Mouse (Mus musculus) embryonic stem cell, embryonic (primary cell): ENCODE measurements at regions not wholly inside any gene's neighbourhood (a gene's known extent, or its start where the extent isn't known, plus 50 kb on each side); places are given as distances from the start of the nearest gene placed in this dataset.

Experiments used
- CTCF ChIA-PET, 4 experiments: fragments of 300-600 bp in 2 of 4; fragments of 350-600 bp in 2 of 4; sonication (Branson Sonifier 250); formaldehyde crosslinking; loops; one replicate each; lab custom pipeline; 2022; ENCODE audit warnings: inconsistent platforms in 2 of 4; lab: Charles Lee
- POLR2A ChIA-PET, 4 experiments: fragments of 300-600 bp in 2 of 4; fragments of 350-600 bp in 2 of 4; sonication (Branson Sonifier 250); formaldehyde crosslinking; loops; one replicate each; lab custom pipeline; 2022; ENCODE audit warnings: antibody characterized with exemption in 4 of 4, inconsistent platforms in 1 of 4; lab: Charles Lee

DNA sequence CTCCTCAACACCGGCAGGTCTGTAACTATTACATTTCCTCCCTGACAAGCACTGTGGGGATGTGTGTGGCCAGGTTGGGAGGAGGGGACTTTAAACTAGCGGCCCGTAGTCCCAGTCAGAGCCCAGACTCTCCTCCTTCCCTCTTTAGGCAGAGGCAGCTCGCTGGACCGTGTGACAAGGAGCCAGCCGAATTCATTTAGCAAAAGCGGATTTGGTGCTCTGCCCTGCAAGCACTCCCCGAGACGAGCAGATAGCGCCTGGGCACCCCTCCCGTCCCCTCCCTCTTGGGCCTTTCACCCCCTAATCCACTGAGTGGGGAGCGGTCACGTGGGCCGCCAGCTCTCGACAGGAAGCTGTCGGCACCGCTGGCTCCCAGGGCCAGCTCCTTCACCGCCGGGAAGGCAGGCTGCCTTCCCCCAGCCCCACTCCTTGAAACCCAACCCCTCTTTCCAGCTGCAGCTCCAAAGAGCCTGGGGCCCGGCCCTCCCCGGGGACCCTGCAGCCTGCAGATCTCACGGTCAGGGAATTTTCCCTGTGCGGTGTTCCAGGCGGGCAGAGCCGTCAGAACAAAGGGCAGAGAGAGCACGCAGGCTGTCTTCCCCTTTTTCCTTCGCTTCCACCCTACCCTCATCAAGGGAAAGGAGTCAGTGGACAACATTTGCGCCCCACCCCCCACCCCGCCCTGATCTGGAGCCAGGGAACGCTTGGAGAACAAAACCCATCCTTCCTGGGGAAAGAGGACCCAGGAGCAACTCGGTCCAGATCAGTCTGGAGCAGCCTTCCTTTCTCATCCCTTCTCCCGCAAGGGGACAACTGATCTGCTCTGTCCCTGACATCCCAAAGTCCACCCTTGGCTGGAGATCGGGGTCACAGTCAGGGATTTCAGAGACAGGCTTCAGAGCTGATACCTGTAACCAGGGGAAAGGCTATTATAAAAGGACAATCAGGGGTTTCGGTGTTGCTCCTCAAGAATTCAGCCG lies 106.4 kb downstream of the Ephb3 start:
- POLR2A ChIA-PET: interaction anchor here in 3 of 4 experiments (0.6 to 2.0 kb wide), 18 partner anchors 10 to 813 kb away, joined by 3 to 8 read pairs (median 3); partner anchors contain the start of genes Eif2b5 (in 1 of the 3) and Ephb3 (in 1 of the 3)
- CTCF ChIA-PET: interaction anchor here in 2 of 4 experiments (0.7 to 3.5 kb wide), 6 partner anchors 9 to 84 kb away, joined by 3 to 16 read pairs (median 4); no protein-coding TSS in a partner anchor

DNA sequence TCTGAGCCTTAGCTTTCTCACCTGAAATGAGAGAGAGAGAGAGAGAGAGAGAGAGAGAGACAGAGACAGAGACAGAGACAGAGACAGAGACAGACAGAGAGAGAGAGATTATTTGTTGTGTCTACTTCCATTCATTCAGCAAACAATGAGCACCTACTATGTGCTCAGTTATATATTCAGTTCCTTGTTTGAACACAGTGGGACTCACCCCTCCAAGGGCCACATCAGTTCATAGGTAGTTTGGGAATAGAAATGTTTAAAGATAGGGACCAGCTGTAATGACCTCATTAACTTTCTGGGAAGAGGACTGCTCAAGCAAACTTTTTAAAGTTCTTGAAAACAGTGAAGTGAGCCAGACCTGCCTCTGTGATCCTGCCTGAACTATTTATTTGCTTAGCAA lies 107.2 kb downstream of the Ephb3 start:
- POLR2A ChIA-PET: interaction anchor here in 2 of 4 experiments (1.2 to 1.9 kb wide), 6 partner anchors 16 to 70 kb away, joined by 3 to 8 read pairs (median 5); no protein-coding TSS in a partner anchor
- CTCF ChIA-PET: interaction anchor here in 2 of 4 experiments (1.0 to 3.5 kb wide), 3 partner anchors 66 to 81 kb away, joined by 3 to 16 read pairs (median 4); no protein-coding TSS in a partner anchor

DNA sequence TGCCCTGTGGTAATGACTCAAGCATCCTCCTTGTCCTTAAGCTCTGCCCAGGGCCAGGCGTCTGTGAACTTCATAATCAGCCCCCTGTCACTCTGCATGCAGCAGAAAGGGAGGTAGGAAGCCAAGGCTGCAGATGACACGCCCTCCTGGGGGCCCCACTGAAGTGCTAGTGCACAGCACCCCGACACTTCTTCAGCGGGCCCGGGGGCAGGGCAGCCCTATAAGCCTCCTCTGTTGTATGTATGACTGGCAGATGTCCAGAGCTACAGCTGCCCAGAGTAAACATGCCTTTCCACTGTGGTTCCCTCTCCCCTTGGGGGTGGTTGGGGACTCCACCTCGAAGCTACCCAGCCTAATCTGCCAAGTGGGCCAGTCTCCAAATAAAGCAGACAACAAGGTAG lies 107.2 kb upstream of the Vps8 start:
- ChIA-PET POLR2A (interaction anchor here in 2 of 4 experiments (1.4 to 2.1 kb wide), 2 partner anchors 10 to 20 kb away, joined by 3 to 5 read pairs; no protein-coding TSS in a partner anchor), CTCF (interaction anchor here in 2 of 4 experiments (0.5 to 0.6 kb wide), 2 partner anchors 34 to 117 kb away, joined by 3 to 5 read pairs; no protein-coding TSS in a partner anchor)

DNA sequence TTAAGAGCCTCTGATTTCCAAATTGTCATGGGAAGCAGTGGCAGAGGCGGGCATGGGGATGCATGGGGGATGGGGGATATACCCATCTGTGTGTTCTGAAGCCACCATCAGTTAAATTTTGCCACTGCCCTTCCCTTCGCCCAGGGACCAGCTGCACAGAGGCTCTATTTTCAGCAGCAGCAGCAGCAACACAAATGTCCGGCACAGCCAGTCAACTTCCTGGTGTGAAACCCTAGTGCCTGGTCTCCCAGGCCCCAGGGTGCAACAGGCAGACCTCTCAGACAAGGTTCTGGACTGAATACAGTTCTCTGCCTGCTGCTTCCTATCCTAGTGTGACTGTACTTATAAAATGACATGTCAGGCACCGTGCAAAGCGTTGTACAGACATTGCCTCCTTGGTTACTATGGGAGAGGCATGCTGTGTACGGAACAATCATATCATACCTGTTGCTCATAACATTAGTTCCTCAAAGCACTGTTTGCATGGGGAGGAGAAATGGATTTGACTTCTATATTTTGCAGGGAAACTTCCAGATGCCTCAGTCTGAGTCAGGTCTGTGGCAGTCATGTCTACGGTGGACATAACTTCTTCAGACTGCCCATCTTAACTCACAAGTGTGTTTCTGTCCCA lies 104.8 kb upstream of the Vps8 start:
- POLR2A ChIA-PET: interaction anchor here in 1 of 4 experiments (2.7 kb wide), 1 partner anchor 14 kb away, joined by 8 read pairs; no protein-coding TSS in a partner anchor
- CTCF ChIA-PET: interaction anchor here in 3 of 4 experiments (0.5 to 4.4 kb wide), 3 partner anchors 74 to 666 kb away, joined by 4 to 19 read pairs (median 6); no protein-coding TSS in a partner anchor

DNA sequence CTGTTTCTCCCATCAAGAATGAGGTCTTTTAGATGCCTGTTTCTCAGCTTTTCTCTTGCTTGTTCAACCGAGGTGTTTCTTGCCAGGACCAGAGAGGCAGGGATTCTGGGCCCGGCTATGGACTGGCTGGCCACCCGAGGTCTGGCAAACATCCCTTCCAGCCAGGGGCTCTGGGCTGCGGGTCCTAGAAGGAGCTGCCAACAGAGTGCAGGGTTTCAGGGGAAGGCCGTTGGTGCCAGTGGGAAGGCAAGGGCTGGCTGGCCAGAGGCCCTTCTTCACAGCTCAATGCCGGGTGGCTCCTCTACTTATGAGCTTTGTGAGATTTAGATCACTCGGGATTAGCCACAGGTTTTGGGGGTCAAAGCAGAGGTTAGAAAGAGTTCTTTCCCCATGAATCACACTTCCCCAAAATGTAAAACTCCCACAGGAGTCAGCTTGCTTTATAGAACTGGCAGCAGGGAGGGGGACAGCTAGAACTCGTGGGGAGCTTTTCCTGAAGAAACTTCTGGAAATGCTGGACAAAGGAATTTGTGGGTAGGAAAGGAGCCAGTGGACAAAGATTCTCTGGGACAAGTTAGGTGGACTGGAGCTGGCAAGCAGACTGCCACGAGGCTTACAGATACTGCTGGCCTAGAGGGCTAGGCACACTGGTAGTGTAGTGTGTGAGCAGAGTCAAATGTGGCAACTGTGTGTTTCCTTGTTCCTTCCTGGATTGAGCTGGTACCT lies 104.1 kb upstream of the Vps8 start:
- CTCF ChIA-PET: interaction anchor here (0.5 to 4.4 kb wide), 4 partner anchors 73 to 666 kb away, joined by 4 to 19 read pairs (median 6); no protein-coding TSS in a partner anchor

DNA sequence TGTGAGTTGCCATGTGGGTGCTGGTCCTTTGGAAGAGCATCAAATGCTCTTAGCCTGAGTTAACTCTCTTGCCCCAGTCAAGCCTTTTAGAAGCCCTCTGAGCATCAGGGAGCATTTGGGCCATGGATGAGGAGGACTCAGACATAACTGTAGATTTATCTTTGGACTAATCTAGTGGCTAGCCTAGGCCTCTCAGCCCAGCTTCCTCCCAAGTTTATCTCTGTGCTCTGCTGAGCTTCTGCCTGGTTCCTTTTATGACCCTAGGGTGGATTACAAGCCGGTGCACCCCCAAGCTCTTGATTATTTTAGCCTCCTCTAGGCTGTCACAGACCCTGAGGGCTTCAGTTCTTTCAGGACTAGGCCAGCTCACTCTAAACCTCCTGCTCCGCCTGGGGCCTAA lies 102.6 kb upstream of the Vps8 start:
- ChIA-PET CTCF (interaction anchor here in 2 of 4 experiments (1.4 to 4.4 kb wide), 2 partner anchors 72 kb away, joined by 5 to 19 read pairs; no protein-coding TSS in a partner anchor), POLR2A (interaction anchor here in 2 of 4 experiments (0.9 to 2.7 kb wide), 3 partner anchors 10 to 25 kb away, joined by 3 to 8 read pairs (median 3); no protein-coding TSS in a partner anchor)

More for the DNA sequence above, 104.1 kb upstream of the Vps8 start:
- POLR2A ChIA-PET: interaction anchor here in 2 of 4 experiments (0.9 to 2.7 kb wide), 3 partner anchors 13 to 114 kb away, joined by 3 to 8 read pairs (median 3); partner anchors contain the start of gene Ephb3 (in 2 of the 2)

DNA sequence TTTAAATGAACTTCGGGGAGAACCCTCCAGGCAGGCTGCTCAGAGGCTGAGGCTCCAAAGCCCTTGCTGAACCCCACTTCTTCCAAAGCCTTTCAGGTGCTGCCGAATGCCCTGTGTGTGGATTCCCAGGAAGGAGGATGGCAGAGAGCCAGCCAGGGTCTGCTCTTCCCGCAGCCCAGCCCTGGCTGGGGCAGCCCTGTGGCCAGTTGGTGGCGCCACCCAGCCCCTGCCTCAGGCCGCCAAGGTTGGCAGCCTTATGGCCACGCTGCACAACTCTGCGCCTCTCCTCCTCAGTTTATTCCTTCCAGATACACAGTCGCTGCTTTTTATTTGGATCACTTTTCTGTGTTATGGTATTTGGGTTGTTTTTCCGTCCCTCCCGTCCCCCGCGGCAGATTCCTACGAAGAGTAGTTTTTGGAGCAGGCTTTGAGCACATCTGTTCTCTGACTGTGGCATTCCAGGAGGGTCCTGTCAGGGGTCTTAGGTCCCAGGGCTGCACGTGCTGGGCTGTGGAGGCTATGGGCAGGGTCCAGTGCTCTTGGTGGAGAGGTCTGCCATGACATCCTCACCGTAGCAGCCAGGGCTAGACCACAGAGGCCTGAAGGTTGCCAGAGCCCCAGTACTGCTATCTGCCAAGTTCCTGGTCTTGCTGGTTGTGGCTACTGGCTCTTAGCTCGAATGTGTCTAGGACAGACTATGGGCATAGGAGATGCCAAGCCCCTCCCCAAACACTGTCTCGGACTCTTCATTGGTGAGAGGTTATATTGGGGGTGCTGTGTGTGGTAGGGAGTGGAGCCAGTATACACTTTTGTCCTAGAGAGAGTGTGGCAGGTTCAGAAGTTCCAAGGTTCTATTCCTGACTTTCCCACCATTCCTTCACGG lies 101.5 kb upstream of the Vps8 start:
- ChIA-PET POLR2A (interaction anchor here in 1 of 4 experiments (1.3 kb wide), 1 partner anchor 11 kb away, joined by 3 read pairs; no protein-coding TSS in a partner anchor), CTCF (interaction anchor here in 2 of 4 experiments (0.8 to 1.7 kb wide), 3 partner anchors 46 to 71 kb away, joined by 3 to 11 read pairs (median 5); no protein-coding TSS in a partner anchor)

DNA sequence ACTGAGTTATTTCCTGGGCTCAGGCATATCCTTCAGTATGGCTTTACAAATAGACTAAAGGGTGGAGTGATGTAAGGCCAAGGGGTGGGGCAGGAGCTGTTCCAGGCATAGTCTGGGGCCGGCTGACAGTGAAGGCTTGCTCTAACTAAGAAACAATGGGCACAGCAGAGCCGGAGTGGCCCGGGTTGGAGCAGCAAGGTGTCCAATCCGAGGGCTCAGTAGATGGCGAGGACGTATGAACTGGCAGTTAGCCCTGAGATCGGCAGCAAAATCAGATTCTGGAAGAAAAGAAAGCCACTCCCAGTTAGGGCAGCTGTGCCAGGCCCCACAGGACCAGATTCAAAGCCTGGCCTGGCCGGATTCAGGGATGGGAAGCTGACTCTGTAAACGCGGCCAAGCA lies 100.5 kb upstream of the Vps8 start:
- ChIA-PET CTCF (interaction anchor here in 2 of 4 experiments (0.8 to 1.7 kb wide), 3 partner anchors 45 to 118 kb away, joined by 3 to 11 read pairs (median 3); partner anchors contain the start of gene Ephb3 (in 1 of the 2)), POLR2A (interaction anchor here in 3 of 4 experiments (0.6 to 1.3 kb wide), 4 partner anchors 10 to 760 kb away, joined by 3 read pairs; no protein-coding TSS in a partner anchor)

DNA sequence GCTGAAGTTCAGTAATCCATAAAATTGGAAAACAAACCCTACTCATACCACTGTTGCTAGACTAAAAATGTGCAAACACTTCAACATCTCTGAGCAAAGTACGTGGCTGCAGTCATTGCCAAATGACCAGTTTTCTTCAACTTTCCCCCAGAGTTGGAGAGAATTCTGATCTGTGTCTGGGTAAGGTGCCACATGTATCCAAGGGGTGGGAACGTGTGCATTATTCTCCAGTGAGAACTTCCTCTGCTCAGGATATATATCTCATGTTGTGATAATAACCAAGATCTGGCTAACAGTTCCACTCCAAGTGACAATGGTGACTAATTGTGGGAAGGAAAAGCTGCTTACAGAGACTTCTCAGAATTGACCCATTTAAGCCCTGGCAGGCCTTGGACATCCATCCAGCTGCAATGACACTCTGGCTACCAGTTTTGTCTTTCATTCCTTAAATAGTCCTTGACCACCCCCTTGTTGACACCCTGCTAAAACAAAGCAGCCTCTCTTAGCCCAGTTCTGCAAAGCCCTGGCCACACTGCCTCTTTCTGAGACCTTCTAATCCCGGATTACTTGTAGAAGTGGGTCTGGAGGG lies 99.4 kb upstream of the Vps8 start:
- ChIA-PET CTCF (interaction anchor here in 1 of 4 experiments (1.7 kb wide), 1 partner anchor 69 kb away, joined by 11 read pairs; no protein-coding TSS in a partner anchor), POLR2A (no interaction called here)

DNA sequence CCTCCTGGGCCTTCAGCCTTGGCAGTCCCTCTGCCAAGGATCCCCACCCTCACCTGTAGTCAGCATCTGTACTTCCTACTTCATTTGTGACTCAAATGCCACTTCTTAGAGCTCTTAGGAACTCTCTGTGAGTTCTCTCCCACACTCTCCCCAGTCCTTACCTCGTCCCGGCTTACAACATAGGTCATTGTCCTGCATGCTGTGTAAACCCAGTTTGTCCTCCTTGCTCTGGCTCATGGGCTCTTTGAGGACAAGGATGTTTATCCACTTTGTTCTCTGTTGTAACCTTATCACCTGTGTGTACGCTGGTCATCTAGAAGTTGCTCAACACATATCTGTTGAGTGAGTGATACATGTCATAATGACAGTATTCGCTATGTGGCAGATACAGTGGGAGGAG lies 94.9 kb upstream of the Vps8 start:
- POLR2A ChIA-PET: interaction anchor here in 2 of 4 experiments (0.5 to 2.1 kb wide), 3 partner anchors 18 to 106 kb away, joined by 3 to 4 read pairs (median 3); no protein-coding TSS in a partner anchor
- CTCF ChIA-PET: no interaction called here

DNA sequence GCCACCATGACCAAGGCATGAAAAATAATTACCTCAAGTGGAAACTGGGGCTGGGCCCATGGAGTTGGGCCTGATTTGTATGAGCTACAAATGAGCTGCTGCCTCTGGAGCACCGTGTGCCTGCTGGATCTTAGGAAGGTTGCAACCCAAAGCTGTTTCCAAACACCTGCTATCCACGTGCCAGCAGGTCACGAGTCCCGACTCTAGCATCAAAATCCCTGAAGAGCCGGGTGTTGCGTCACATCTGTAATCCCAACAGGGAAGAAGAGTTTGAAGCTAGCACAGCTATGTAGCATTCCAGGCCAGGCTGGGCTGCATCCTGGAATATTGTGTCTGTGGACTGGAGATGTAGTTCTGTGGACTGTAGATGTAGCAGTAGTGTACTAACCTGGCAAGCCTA lies 93.7 kb upstream of the Vps8 start:
- POLR2A ChIA-PET: interaction anchor here in 3 of 4 experiments (0.7 to 2.4 kb wide), 3 partner anchors 53 to 63 kb away, joined by 3 to 7 read pairs (median 4); no protein-coding TSS in a partner anchor
- CTCF ChIA-PET: interaction anchor here in 1 of 4 experiments (1.5 kb wide), 1 partner anchor 63 kb away, joined by 4 read pairs; no protein-coding TSS in a partner anchor

DNA sequence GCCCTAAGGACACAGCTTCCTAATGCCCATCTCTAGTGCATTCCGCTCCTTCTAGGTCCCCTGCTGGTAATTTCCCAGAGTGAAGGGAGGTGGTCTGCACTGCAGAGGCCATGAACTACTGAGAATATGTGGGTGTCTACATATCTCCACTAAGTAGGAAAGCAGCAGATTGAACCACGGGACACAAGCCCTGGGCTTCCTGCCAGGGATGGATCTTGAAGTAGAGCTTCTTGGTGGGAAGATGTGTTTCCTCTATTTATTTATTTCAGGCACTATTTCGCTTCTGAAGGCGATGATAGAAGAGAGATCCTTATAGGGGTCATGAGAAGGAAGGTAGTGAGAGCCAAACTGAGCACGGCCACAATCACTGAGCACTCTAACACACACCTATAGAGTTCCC lies 91.7 kb upstream of the Vps8 start:
- CTCF ChIA-PET: interaction anchor here in 1 of 4 experiments (0.7 kb wide), 1 partner anchor 86 kb away, joined by 3 read pairs; no protein-coding TSS in a partner anchor

DNA sequence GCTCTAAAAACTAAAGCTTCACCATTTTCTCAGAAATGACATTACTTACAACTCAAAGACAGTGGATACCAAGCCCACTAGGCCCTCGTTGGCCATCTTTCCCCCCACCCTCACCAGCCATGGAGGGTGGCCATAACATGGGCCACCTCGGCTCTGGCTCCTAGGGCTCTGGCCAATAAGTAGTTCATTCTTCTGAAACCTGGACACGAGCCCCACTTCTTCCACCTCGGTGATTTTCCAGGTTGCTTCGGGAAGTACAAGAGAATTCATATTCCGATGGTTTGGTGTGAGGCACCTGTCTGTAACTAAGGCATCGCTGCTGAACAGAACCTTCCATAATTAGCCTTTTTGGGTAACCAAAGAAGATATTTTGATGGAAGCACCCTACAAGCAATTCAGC lies 90.5 kb upstream of the Vps8 start:
- ChIA-PET CTCF (interaction anchor here in 1 of 4 experiments (1.0 to 1.2 kb wide), 2 partner anchors 61 to 87 kb away, joined by 3 read pairs; no protein-coding TSS in a partner anchor), POLR2A (interaction anchor here in 3 of 4 experiments (0.7 to 2.5 kb wide), 11 partner anchors 8 to 128 kb away, joined by 3 to 11 read pairs (median 3); partner anchors contain the start of gene Ephb3 (in 1 of the 3))

More for the DNA sequence above, 91.7 kb upstream of the Vps8 start:
- POLR2A ChIA-PET: interaction anchor here in 2 of 4 experiments (0.6 to 2.5 kb wide), 6 partner anchors 9 to 72 kb away, joined by 3 to 8 read pairs (median 3); no protein-coding TSS in a partner anchor

DNA sequence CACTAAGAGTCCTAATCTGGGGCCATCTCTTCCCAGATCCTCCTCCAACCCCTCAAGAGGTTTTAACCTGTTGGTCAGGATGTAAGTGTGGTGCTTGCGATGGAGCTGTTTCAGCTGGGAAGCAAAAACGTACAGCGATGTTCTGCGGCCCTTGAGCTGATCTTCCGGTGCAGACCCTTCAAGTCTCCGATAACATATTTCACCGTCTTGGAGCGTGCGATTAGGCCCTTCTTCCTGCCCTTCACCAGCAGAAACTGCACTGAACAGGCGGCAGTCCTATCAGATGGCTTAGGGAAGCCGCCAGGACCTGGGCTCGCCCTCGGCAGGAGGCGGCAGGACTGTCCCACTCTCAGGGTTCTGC lies 90.1 kb upstream of the Vps8 start:
- ChIA-PET CTCF (interaction anchor here in 2 of 4 experiments (0.7 to 1.2 kb wide), 3 partner anchors 17 to 87 kb away, joined by 3 read pairs; no protein-coding TSS in a partner anchor), POLR2A (interaction anchor here in 3 of 4 experiments (0.8 to 2.5 kb wide), 10 partner anchors 10 to 128 kb away, joined by 3 to 11 read pairs (median 4); partner anchors contain the start of gene Ephb3 (in 1 of the 3))
